Mouse (Mus musculus) midbrain, embryonic 12.5 days (tissue): ENCODE measurements around the gene Olfr889. TPM values are rescaled to one million over a fixed set of nuclear protein-coding genes. Genes with fewer than 3 reads are reported as not detected.
"Not testable (repeated sequence)": the region's sequence is repeated elsewhere in the genome, so short reads cannot be mapped to it uniquely, and the experiment has no call there.

Experiments
- ATAC-seq: fragments of 200-750 bp; cut with Nextera tagmentation; 2 replicates; pipeline ENCODE4 v1.8.0; 2017; ENCODE audit warnings: low read depth, moderate TSS enrichment, moderate library complexity; ENCODE audit not compliant: low FRiP score
- H3K27ac ChIP-seq: fragments of 300-500 bp; sonication (generic); replicated peaks from 2 replicates; pipeline ENCODE4 v1.5.1; 2016; ENCODE audit warnings: mild to moderate bottlenecking
- H3K27me3 ChIP-seq: fragments of 300-500 bp; sonication (generic); 2 replicates; pipeline ENCODE4 v1.6.1; 2016; ENCODE audit warnings: mild to moderate bottlenecking
- H3K36me3 ChIP-seq: fragments of 300-500 bp; sonication (generic); 2 replicates; pipeline ENCODE4 v1.6.1; 2016
- H3K4me1 ChIP-seq: fragments of 300-500 bp; sonication (generic); 2 replicates; pipeline ENCODE4 v1.6.1; 2016
- H3K4me2 ChIP-seq: fragments of 300-500 bp; sonication (generic); replicated peaks from 2 replicates; pipeline ENCODE4 v1.6.1; 2016; ENCODE audit warnings: mild to moderate bottlenecking, moderate library complexity
- H3K4me3 ChIP-seq: fragments of 300-500 bp; sonication (generic); 2 replicates; pipeline ENCODE4 v1.5.1; 2016; ENCODE audit warnings: mild to moderate bottlenecking
- H3K9ac ChIP-seq: fragments of 300-500 bp; sonication (generic); replicated peaks from 2 replicates; pipeline ENCODE4 v1.6.1; 2016; ENCODE audit warnings: mild to moderate bottlenecking, moderate library complexity
- H3K9me3 ChIP-seq: fragments of 300-500 bp; sonication (generic); 2 replicates; pipeline ENCODE4 v1.6.1; 2016; ENCODE audit warnings: mild to moderate bottlenecking
- WGBS: fragments of 180-500 bp; shearing (Covaris S2); methylation state at CpG from one replicate; pipeline ENCODE4 v1.1.7; 2016; 5-methylcytosine and 5-hydroxymethylcytosine counted together
- polyA plus RNA-seq: library from polyadenylated mRNA; unstranded; fragments of >200 nt; fragmentation: Nextera tagmentation; extraction: Ambion mirVana; gene quantifications from 2 replicates; pipeline ENCODE4 v1.2.1, GENCODE M21; 2016

Olfr889 gene
- polyA plus RNA-seq = 0.08 TPM in 2 replicates

- no peak within 1 kb of the TSS for H3K4me2 ChIP-seq
- no peak within 1 kb of the TSS for H3K9ac ChIP-seq
- no peaks in the 10 kb centered on the region for H3K36me3 ChIP-seq
- H3K9me3 ChIP-seq = no peaks in the 10 kb centered on the region
- H3K27ac ChIP-seq = no peak within 1 kb of the TSS
- H3K4me1 ChIP-seq = no peaks in the 10 kb centered on the region
- H3K27me3 ChIP-seq = no peaks in the 10 kb centered on the region
- H3K4me3 ChIP-seq = no peak within 1 kb of the TSS
- no peak for ATAC-seq
Observed at GRCm38 (mm10) chr9:38114898-38115297, at the start of gene Olfr889. Olfr889 (plus strand) TSS chr9:38115198.

- H3K4me2 ChIP-seq = no peak within 1 kb of the TSS
- no peak within 1 kb of the TSS for H3K27ac ChIP-seq
- 94% methylated on average over 1 of the region's 1 CpGs for WGBS
- no peak within 1 kb of the TSS for H3K4me3 ChIP-seq
- H3K27me3 ChIP-seq = no peaks in the 10 kb centered on the region
- no peak within 1 kb of the TSS for H3K9ac ChIP-seq
- ATAC-seq = no peak
- H3K9me3 ChIP-seq = no peaks in the 10 kb centered on the region
- H3K36me3 ChIP-seq = no peaks in the 10 kb centered on the region
- no peaks in the 10 kb centered on the region for H3K4me1 ChIP-seq
Observed at GRCm38 (mm10) chr9:38083772-38084171, 31.2 kb upstream of the Olfr889 start, which contains the start of gene Olfr887. Olfr887 (plus strand) TSS chr9:38084072.

- H3K4me2 ChIP-seq = no peak within 1 kb of the TSS
- no peak within 1 kb of the TSS for H3K4me3 ChIP-seq
- ATAC-seq = no peak
- no peaks in the 10 kb centered on the region for H3K27me3 ChIP-seq
- H3K36me3 ChIP-seq = no peaks in the 10 kb centered on the region
- no peak within 1 kb of the TSS for H3K9ac ChIP-seq
- no peaks in the 10 kb centered on the region for H3K4me1 ChIP-seq
- WGBS = 74% methylated on average over 1 of the region's 1 CpGs
- H3K27ac ChIP-seq = no peak within 1 kb of the TSS
- no peaks in the 10 kb centered on the region for H3K9me3 ChIP-seq
Observed at GRCm38 (mm10) chr9:38107828-38108227, 7.2 kb upstream of the Olfr889 start, which contains the start of gene Olfr888. Olfr888 (plus strand) TSS chr9:38108128.

GRCm38 (mm10) chr9:38142217-38142616 lies 27.2 kb downstream of the Olfr889 start, which contains the start of gene Olfr890:
Olfr890 (plus strand) TSS chr9:38142517.
- no peaks in the 10 kb centered on the region for H3K36me3 ChIP-seq
- no peak within 1 kb of the TSS for H3K4me2 ChIP-seq
- no peaks in the 10 kb centered on the region for H3K9me3 ChIP-seq
- ATAC-seq = no peak
- no peak within 1 kb of the TSS for H3K27ac ChIP-seq
- no peaks in the 10 kb centered on the region for H3K4me1 ChIP-seq
- no peak within 1 kb of the TSS for H3K9ac ChIP-seq
- no peaks in the 10 kb centered on the region for H3K27me3 ChIP-seq
- no peak within 1 kb of the TSS for H3K4me3 ChIP-seq

- not testable (repeated sequence) for H3K4me1 ChIP-seq, H3K36me3 ChIP-seq, H3K27ac ChIP-seq, H3K4me2 ChIP-seq, ATAC-seq, H3K9me3 ChIP-seq, H3K27me3 ChIP-seq, H3K4me3 ChIP-seq, H3K9ac ChIP-seq
- 51% methylated on average over 2 of the region's 2 CpGs for WGBS
Observed at GRCm38 (mm10) chr9:38168341-38168740, 53.3 kb downstream of the Olfr889 start.

Other genes starting within 250 kb of the Olfr889 start
- not detected in 2 replicates for gene Olfr145, start 218.5 kb upstream of the Olfr889 start, polyA plus RNA-seq
- gene Olfr878, start 197.4 kb upstream of the Olfr889 start, polyA plus RNA-seq = not detected in 2 replicates
- gene Olfr881, start 123.4 kb upstream of the Olfr889 start, polyA plus RNA-seq = not detected in 2 replicates
- gene Olfr883, start 89.4 kb upstream of the Olfr889 start, polyA plus RNA-seq = not detected in 2 replicates
- gene Olfr884, start 68.6 kb upstream of the Olfr889 start, polyA plus RNA-seq = not detected in 2 replicates
- gene Olfr885, start 53.9 kb upstream of the Olfr889 start, polyA plus RNA-seq = not detected in 2 replicates
- gene Olfr887, start 31.1 kb upstream of the Olfr889 start, polyA plus RNA-seq = not detected in 2 replicates
- not detected in 2 replicates for gene Olfr888, start 7.1 kb upstream of the Olfr889 start, polyA plus RNA-seq
- not detected in 2 replicates for gene Olfr890, start 27.3 kb downstream of the Olfr889 start, polyA plus RNA-seq
- not detected in 2 replicates for gene Olfr891, start 65.6 kb downstream of the Olfr889 start, polyA plus RNA-seq
- gene Olfr893, start 93.2 kb downstream of the Olfr889 start, polyA plus RNA-seq = not detected in 2 replicates
- not detected in 2 replicates for gene Olfr894, start 102.9 kb downstream of the Olfr889 start, polyA plus RNA-seq
- not detected in 2 replicates for gene Olfr143, start 137.6 kb downstream of the Olfr889 start, polyA plus RNA-seq
- gene Olfr895, start 152.7 kb downstream of the Olfr889 start, polyA plus RNA-seq = not detected in 2 replicates
- gene Olfr896-ps1, start 175.9 kb downstream of the Olfr889 start, polyA plus RNA-seq = not detected in 2 replicates
- gene Olfr25, start 213.9 kb downstream of the Olfr889 start, polyA plus RNA-seq = not detected in 2 replicates
- gene Olfr898, start 233.2 kb downstream of the Olfr889 start, polyA plus RNA-seq = not detected in 2 replicates